Mouse (Mus musculus): ENCODE data around the gene Plbd2. TPM values are rescaled to one million over a fixed set of nuclear protein-coding genes. Genes with fewer than 3 reads are reported as not detected.
"Not testable (repeated sequence)": the region's sequence is repeated elsewhere in the genome, so short reads cannot be mapped to it uniquely, and the experiment has no call there.

Plbd2 gene
- polyA plus RNA-seq, 1 experiment from 2014 or later, result 28.7 TPM

- no peaks in the 10 kb centered on the region for H3K9me3 ChIP-seq (replicated peaks; ENCODE audit: control insufficient read depth, low read length)
- H3K4me2 ChIP-seq, result peak overlapping the region; percentile 50
- H3K4me1 ChIP-seq (ENCODE audit: control insufficient read depth, insufficient read depth, low read length), result peaks cover 12% of the 10 kb centered on the region
- 21% methylated on average over 16 of the region's 16 CpGs for WGBS (ENCODE audit: insufficient replicate concordance)
- H3K36me3 ChIP-seq (ENCODE audit: control insufficient read depth, insufficient read depth, low read length), result no peaks in the 10 kb centered on the region
- H3K27me3 ChIP-seq (ENCODE audit: control insufficient read depth, insufficient read depth, low read length), result no peaks in the 10 kb centered on the region
- no peak overlapping the region for H3K9ac ChIP-seq (ENCODE audit: low read depth, low read length)
- no peak overlapping the region for H3K27ac ChIP-seq (ENCODE audit: low read depth, low read length)
- H3K4me3 ChIP-seq (ENCODE audit: low read depth, low read length), result no peak overlapping the region
- no peak for ATAC-seq (replicated peaks; ENCODE audit: insufficient number of reproducible peaks, low FRiP score, low TSS enrichment)
Measured at GRCm38 (mm10) chr5:120505368-120505767, 1.9 kb upstream of the Plbd2 start.

- peaks cover 12% of the 10 kb centered on the region for H3K4me1 ChIP-seq (ENCODE audit: control insufficient read depth, insufficient read depth, low read length)
- no peaks in the 10 kb centered on the region for H3K27me3 ChIP-seq (ENCODE audit: control insufficient read depth, insufficient read depth, low read length)
- no peak for ATAC-seq (replicated peaks; ENCODE audit: insufficient number of reproducible peaks, low FRiP score, low TSS enrichment)
- WGBS (ENCODE audit: insufficient replicate concordance), result 8% methylated on average over 12 of the region's 12 CpGs
- peak overlapping the region; percentile 94 for H3K4me2 ChIP-seq
- H3K36me3 ChIP-seq (ENCODE audit: control insufficient read depth, insufficient read depth, low read length), result no peaks in the 10 kb centered on the region
- H3K9ac ChIP-seq (ENCODE audit: low read depth, low read length), result peak overlapping the region; percentile 74
- H3K27ac ChIP-seq (ENCODE audit: low read depth, low read length), result no peak overlapping the region
- H3K4me3 ChIP-seq (ENCODE audit: low read depth, low read length), result peak overlapping the region; percentile 71
- H3K9me3 ChIP-seq (replicated peaks; ENCODE audit: control insufficient read depth, low read length), result no peaks in the 10 kb centered on the region
Measured at GRCm38 (mm10) chr5:120502675-120503143, 716 bp downstream of the Plbd2 start.

GRCm38 (mm10) chr5:120502147-120502621 lies 1.2 kb downstream of the Plbd2 start:
- H3K27me3 ChIP-seq (ENCODE audit: control insufficient read depth, insufficient read depth, low read length), result no peaks in the 10 kb centered on the region
- no peak overlapping the region for H3K27ac ChIP-seq (ENCODE audit: low read depth, low read length)
- no peaks in the 10 kb centered on the region for H3K9me3 ChIP-seq (replicated peaks; ENCODE audit: control insufficient read depth, low read length)
- H3K4me2 ChIP-seq, result peak overlapping the region; percentile 94
- H3K9ac ChIP-seq (ENCODE audit: low read depth, low read length), result peak overlapping the region; percentile 74; the same call in 1 of the 2 replicates
- H3K4me1 ChIP-seq (ENCODE audit: control insufficient read depth, insufficient read depth, low read length), result peaks cover 12% of the 10 kb centered on the region
- ATAC-seq (replicated peaks; ENCODE audit: insufficient number of reproducible peaks, low FRiP score, low TSS enrichment), result no peak
- 61% methylated on average over 9 of the region's 9 CpGs for WGBS (ENCODE audit: insufficient replicate concordance)
- H3K4me3 ChIP-seq (ENCODE audit: low read depth, low read length), result peak overlapping the region; percentile 71
- no peaks in the 10 kb centered on the region for H3K36me3 ChIP-seq (ENCODE audit: control insufficient read depth, insufficient read depth, low read length)

- H3K9ac ChIP-seq (ENCODE audit: low read depth, low read length); H3K27me3 ChIP-seq (ENCODE audit: control insufficient read depth, insufficient read depth, low read length); ATAC-seq (replicated peaks; ENCODE audit: insufficient number of reproducible peaks, low FRiP score, low TSS enrichment); H3K4me2 ChIP-seq; H3K4me3 ChIP-seq (ENCODE audit: low read depth, low read length); H3K9me3 ChIP-seq (replicated peaks; ENCODE audit: control insufficient read depth, low read length); H3K27ac ChIP-seq (ENCODE audit: low read depth, low read length); H3K36me3 ChIP-seq (ENCODE audit: control insufficient read depth, insufficient read depth, low read length): not testable (repeated sequence)
- H3K4me1 ChIP-seq (ENCODE audit: control insufficient read depth, insufficient read depth, low read length), result peaks cover 12% of the 10 kb centered on the region
- WGBS (ENCODE audit: insufficient replicate concordance), result 85% methylated on average over 9 of the region's 9 CpGs
Measured at GRCm38 (mm10) chr5:120500609-120501008, 2.8 kb downstream of the Plbd2 start.

- WGBS (ENCODE audit: insufficient replicate concordance), result 84% methylated on average over 4 of the region's 4 CpGs
- H3K36me3 ChIP-seq (ENCODE audit: control insufficient read depth, insufficient read depth, low read length), result no peaks in the 10 kb centered on the region
- ATAC-seq (replicated peaks; ENCODE audit: insufficient number of reproducible peaks, low FRiP score, low TSS enrichment), result no peak
- no peak overlapping the region for H3K4me3 ChIP-seq (ENCODE audit: low read depth, low read length)
- H3K9me3 ChIP-seq (replicated peaks; ENCODE audit: control insufficient read depth, low read length), result no peaks in the 10 kb centered on the region
- no peak overlapping the region for H3K9ac ChIP-seq (ENCODE audit: low read depth, low read length)
- H3K27ac ChIP-seq (ENCODE audit: low read depth, low read length), result no peak overlapping the region
- H3K4me1 ChIP-seq (ENCODE audit: control insufficient read depth, insufficient read depth, low read length), result peaks cover 9% of the 10 kb centered on the region
- H3K27me3 ChIP-seq (ENCODE audit: control insufficient read depth, insufficient read depth, low read length), result no peaks in the 10 kb centered on the region
- H3K4me2 ChIP-seq, result no peak overlapping the region
Measured at GRCm38 (mm10) chr5:120499202-120499601, 4.2 kb downstream of the Plbd2 start.

GRCm38 (mm10) chr5:120497071-120497470 lies 6.4 kb downstream of the Plbd2 start:
- Histone ChIP-seq H3K4me2 (no peak overlapping the region), H3K36me3 (ENCODE audit: control insufficient read depth, insufficient read depth, low read length) (no peaks in the 10 kb centered on the region), H3K27me3 (ENCODE audit: control insufficient read depth, insufficient read depth, low read length) (no peaks in the 10 kb centered on the region), H3K4me3 (ENCODE audit: low read depth, low read length) (no peak overlapping the region), H3K9ac (ENCODE audit: low read depth, low read length) (no peak overlapping the region), H3K9me3 (replicated peaks; ENCODE audit: control insufficient read depth, low read length) (no peaks in the 10 kb centered on the region), H3K27ac (ENCODE audit: low read depth, low read length) (no peak overlapping the region), H3K4me1 (ENCODE audit: control insufficient read depth, insufficient read depth, low read length) (peaks cover under 1% of the 10 kb centered on the region)
- ATAC-seq (replicated peaks; ENCODE audit: insufficient number of reproducible peaks, low FRiP score, low TSS enrichment), result no peak
- WGBS (ENCODE audit: insufficient replicate concordance), result 82% methylated on average over 3 of the region's 3 CpGs

GRCm38 (mm10) chr5:120495703-120496226 lies 7.7 kb downstream of the Plbd2 start:
- Histone ChIP-seq H3K9me3 (replicated peaks; ENCODE audit: control insufficient read depth, low read length) (no peaks in the 10 kb centered on the region), H3K4me2 (no peak overlapping the region), H3K4me3 (ENCODE audit: low read depth, low read length) (no peak overlapping the region), H3K9ac (ENCODE audit: low read depth, low read length) (no peak overlapping the region), H3K27me3 (ENCODE audit: control insufficient read depth, insufficient read depth, low read length) (no peaks in the 10 kb centered on the region), H3K27ac (ENCODE audit: low read depth, low read length) (no peak overlapping the region), H3K36me3 (ENCODE audit: control insufficient read depth, insufficient read depth, low read length) (no peaks in the 10 kb centered on the region), H3K4me1 (ENCODE audit: control insufficient read depth, insufficient read depth, low read length) (no peaks in the 10 kb centered on the region)
- 85% methylated on average over 13 of the region's 13 CpGs for WGBS (ENCODE audit: insufficient replicate concordance)
- ATAC-seq (replicated peaks; ENCODE audit: insufficient number of reproducible peaks, low FRiP score, low TSS enrichment), result no peak

GRCm38 (mm10) chr5:120495064-120495702 lies 8.2 kb downstream of the Plbd2 start:
- Histone ChIP-seq H3K27ac (ENCODE audit: low read depth, low read length) (no peak overlapping the region), H3K9me3 (replicated peaks; ENCODE audit: control insufficient read depth, low read length) (no peaks in the 10 kb centered on the region), H3K27me3 (ENCODE audit: control insufficient read depth, insufficient read depth, low read length) (no peaks in the 10 kb centered on the region), H3K4me2 (no peak overlapping the region), H3K36me3 (ENCODE audit: control insufficient read depth, insufficient read depth, low read length) (no peaks in the 10 kb centered on the region), H3K4me3 (ENCODE audit: low read depth, low read length) (no peak overlapping the region), H3K9ac (ENCODE audit: low read depth, low read length) (no peak overlapping the region), H3K4me1 (ENCODE audit: control insufficient read depth, insufficient read depth, low read length) (no peaks in the 10 kb centered on the region)
- no peak for ATAC-seq (replicated peaks; ENCODE audit: insufficient number of reproducible peaks, low FRiP score, low TSS enrichment)
- WGBS (ENCODE audit: insufficient replicate concordance), result 67% methylated on average over 10 of the region's 10 CpGs
